Mouse (Mus musculus): ENCODE data around the gene Pabpn1. TPM values are rescaled to one million over a fixed set of nuclear protein-coding genes. Genes with fewer than 3 reads are reported as not detected.

Pabpn1 gene
- polyA plus RNA-seq, 1 experiment from 2014 or later, result 179 TPM

DNA sequence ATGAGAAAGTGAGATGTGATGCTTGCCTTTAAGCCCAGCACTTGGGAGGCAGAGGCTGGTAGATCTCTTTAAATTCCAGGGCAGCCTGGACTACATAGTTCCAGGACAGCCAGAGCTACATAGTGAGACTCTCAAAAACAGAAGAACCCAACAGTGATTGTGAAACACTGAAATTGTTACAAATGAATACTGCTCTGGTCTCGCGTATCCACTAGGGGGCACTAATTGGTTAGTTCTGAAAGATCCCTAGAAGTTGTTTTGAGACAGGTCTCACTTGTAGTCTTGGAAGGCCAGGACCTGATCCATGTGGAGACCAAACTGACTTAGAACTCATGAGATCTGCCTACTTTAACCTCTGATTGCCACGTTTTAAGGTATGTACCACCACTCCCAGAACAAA is 8.1 kb downstream of the Pabpn1 start:
- Histone ChIP-seq H3K9ac (ENCODE audit: low read length) (no peak overlapping the region), H3K27me3 (ENCODE audit: control insufficient read depth, insufficient read depth, low read length) (no peaks in the 10 kb centered on the region), H3K4me3 (ENCODE audit: low read depth, low read length) (no peak overlapping the region), H3K9me3 (ENCODE audit: control insufficient read depth, low read length) (no peaks in the 10 kb centered on the region), H3K4me2 (ENCODE audit: low read depth) (no peak overlapping the region), H3K27ac (ENCODE audit: low read depth, low read length) (no peak overlapping the region), H3K36me3 (ENCODE audit: control insufficient read depth, insufficient read depth, low read length) (peaks cover 11% of the 10 kb centered on the region), H3K4me1 (ENCODE audit: control insufficient read depth, insufficient read depth, low read length) (peaks cover 2% of the 10 kb centered on the region; the same call in 1 of the 2 replicates)
- ATAC-seq (ENCODE audit: insufficient read depth, low FRiP score, low TSS enrichment), result peak; percentile 33; the same call in 1 of the 2 replicates
- 0% methylated on average over 3 of the region's 3 CpGs for WGBS
- peak; percentile 66 for DNase-seq (ENCODE audit: low spot score)

DNA sequence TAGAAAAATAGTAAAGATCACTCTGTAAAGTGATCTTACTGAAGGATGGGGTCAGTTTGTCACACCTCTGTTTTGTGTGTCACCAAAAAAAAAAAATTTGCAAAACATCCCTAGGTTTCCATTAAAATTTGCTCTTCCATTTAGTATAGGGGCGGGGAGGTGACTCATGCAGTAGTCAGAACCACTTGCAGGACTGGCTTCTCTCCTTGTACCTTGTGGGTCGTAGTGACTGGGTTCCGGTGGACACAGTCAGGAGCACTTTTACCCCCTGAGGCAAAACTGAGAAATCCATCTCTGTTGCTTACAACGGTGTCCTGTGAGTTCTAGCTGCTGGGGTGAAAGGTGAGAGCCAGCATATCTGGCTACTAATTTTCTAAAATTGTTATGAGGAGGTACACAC is 11.3 kb downstream of the Pabpn1 start:
- Histone ChIP-seq H3K4me1 (ENCODE audit: control insufficient read depth, insufficient read depth, low read length) (no peaks in the 10 kb centered on the region), H3K4me2 (ENCODE audit: low read depth) (no peak overlapping the region), H3K9ac (ENCODE audit: low read length) (no peak overlapping the region), H3K27me3 (ENCODE audit: control insufficient read depth, insufficient read depth, low read length) (no peaks in the 10 kb centered on the region), H3K27ac (ENCODE audit: low read depth, low read length) (no peak overlapping the region), H3K9me3 (ENCODE audit: control insufficient read depth, low read length) (no peaks in the 10 kb centered on the region), H3K36me3 (ENCODE audit: control insufficient read depth, insufficient read depth, low read length) (peaks cover 8% of the 10 kb centered on the region), H3K4me3 (ENCODE audit: low read depth, low read length) (no peak overlapping the region)
- ATAC-seq (ENCODE audit: insufficient read depth, low FRiP score, low TSS enrichment) (no peak), DNase-seq (ENCODE audit: low spot score) (no peak)
- WGBS, result 98% methylated on average over 4 of the region's 4 CpGs

DNA sequence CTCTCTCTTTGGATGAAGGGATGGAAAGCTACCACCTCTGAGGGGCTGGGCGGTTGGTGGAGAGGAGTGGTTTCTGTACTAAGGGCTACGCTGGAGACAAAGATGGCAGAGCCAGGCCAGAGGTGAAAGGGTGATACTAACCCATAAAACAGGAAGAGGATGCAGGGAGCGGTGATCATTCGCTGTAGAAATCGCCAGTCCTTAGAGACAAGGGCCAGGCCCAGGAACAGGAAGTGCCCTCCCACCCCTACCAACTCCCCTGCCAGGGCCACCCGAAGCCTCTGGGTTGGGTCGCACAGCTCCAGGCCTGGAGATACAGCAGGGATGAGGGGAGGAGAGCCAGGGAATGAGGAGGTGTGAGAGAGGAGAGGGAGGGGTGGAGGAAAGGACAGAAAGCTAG is 16.4 kb downstream of the Pabpn1 start:
- peak overlapping the region; percentile 29; the same call in 1 of the 2 replicates for H3K9ac ChIP-seq (ENCODE audit: low read length)
- no peak overlapping the region for H3K4me2 ChIP-seq (ENCODE audit: low read depth)
- H3K27ac ChIP-seq (ENCODE audit: low read depth, low read length), result no peak overlapping the region
- DNase-seq (ENCODE audit: low spot score) (no peak), ATAC-seq (ENCODE audit: insufficient read depth, low FRiP score, low TSS enrichment) (no peak)
- no peaks in the 10 kb centered on the region for H3K27me3 ChIP-seq (ENCODE audit: control insufficient read depth, insufficient read depth, low read length)
- peaks cover 5% of the 10 kb centered on the region for H3K4me1 ChIP-seq (ENCODE audit: control insufficient read depth, insufficient read depth, low read length)
- peaks cover 10% of the 10 kb centered on the region for H3K36me3 ChIP-seq (ENCODE audit: control insufficient read depth, insufficient read depth, low read length)
- H3K9me3 ChIP-seq (ENCODE audit: control insufficient read depth, low read length), result no peaks in the 10 kb centered on the region
- WGBS, result 78% methylated on average over 7 of the region's 7 CpGs
- no peak overlapping the region for H3K4me3 ChIP-seq (ENCODE audit: low read depth, low read length)

DNA sequence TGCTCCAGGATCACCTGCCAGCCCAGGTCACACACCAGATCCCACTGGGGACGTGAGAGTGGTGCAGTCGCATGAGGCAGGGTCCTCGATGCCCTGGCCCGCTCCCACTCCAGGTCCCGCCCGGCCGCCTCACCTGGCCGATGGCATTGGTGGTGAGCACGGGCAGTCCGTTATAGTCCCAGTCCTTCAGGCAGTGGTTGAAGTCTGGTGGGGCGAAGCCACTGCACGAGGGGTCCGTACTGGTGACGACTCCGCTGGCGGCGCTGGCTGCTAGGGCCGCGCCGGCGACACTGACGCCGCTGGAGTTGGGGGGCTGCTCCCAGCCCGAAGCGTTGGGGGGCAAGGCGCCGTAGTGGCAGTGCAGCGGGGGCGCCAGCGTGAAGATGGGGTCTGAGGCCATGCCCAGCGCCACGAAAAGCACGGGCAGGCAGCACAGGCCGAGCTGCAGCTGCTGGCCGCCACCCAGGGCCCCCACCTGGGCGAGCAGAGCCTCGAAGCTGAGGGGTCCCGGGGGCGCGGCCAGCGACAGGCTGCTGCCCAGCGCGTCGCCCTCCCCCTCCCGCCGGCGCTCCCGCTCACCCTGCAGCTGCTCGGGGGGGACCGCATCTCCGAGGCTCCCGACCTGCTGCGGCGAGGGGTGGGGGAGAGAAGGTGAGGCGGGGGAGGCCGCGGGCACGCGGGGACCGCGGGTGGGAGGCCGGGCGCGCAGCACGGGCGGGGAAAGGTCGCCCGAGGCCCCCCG is 20.0 kb downstream of the Pabpn1 start:
- H3K4me3 ChIP-seq (ENCODE audit: low read depth, low read length), result peak overlapping the region; percentile 90
- DNase-seq (ENCODE audit: low spot score), result no peak
- WGBS, result 3% methylated on average over 54 of the region's 69 CpGs
- no peaks in the 10 kb centered on the region for H3K27me3 ChIP-seq (ENCODE audit: control insufficient read depth, insufficient read depth, low read length)
- no peaks in the 10 kb centered on the region for H3K9me3 ChIP-seq (ENCODE audit: control insufficient read depth, low read length)
- H3K36me3 ChIP-seq (ENCODE audit: control insufficient read depth, insufficient read depth, low read length), result peaks cover 7% of the 10 kb centered on the region; the same call in 1 of the 2 replicates
- peak overlapping the region; percentile 54 for H3K27ac ChIP-seq (ENCODE audit: low read depth, low read length)
- peak; percentile 68 for ATAC-seq (ENCODE audit: insufficient read depth, low FRiP score, low TSS enrichment)
- H3K9ac ChIP-seq (ENCODE audit: low read length), result peak overlapping the region; percentile 92
- H3K4me1 ChIP-seq (ENCODE audit: control insufficient read depth, insufficient read depth, low read length), result peaks cover 6% of the 10 kb centered on the region
- H3K4me2 ChIP-seq (ENCODE audit: low read depth), result peak overlapping the region; percentile 100

DNA sequence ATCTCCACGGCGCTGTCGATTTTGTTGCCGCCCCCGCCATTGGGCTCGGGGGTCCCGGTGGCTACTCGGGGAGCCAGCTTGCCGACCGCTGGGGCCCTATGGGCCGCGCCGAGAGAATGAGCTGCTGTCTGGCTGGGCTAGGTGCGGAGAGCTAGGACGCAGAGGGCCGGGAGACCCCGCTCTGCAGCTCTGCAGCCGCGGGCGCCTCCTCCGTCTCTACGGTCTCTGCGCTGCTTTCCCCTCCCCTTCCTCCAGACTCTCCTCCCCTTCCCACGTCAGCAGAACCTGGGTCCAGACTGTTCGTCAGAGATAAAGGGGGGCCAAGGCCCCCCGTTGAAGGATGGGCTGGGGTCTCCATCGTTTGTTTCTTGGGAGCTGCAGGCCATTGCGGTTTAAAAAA is 20.6 kb downstream of the Pabpn1 start, which contains the start of gene Slc22a17:
Slc22a17 (minus strand) TSS at position 247 of the 400 bp plus-strand sequence.
- H3K4me3 ChIP-seq (ENCODE audit: low read depth, low read length), result peak within 1 kb of the TSS; percentile 90
- peaks cover 6% of the 10 kb centered on the region for H3K4me1 ChIP-seq (ENCODE audit: control insufficient read depth, insufficient read depth, low read length)
- H3K27ac ChIP-seq (ENCODE audit: low read depth, low read length), result peak within 1 kb of the TSS; percentile 54
- ATAC-seq (ENCODE audit: insufficient read depth, low FRiP score, low TSS enrichment), result peak; percentile 89
- no peaks in the 10 kb centered on the region for H3K27me3 ChIP-seq (ENCODE audit: control insufficient read depth, insufficient read depth, low read length)
- WGBS, result under 1% methylated on average over 28 of the region's 28 CpGs
- peak; percentile 87 for DNase-seq (ENCODE audit: low spot score)
- peak within 1 kb of the TSS; percentile 100 for H3K4me2 ChIP-seq (ENCODE audit: low read depth)
- H3K36me3 ChIP-seq (ENCODE audit: control insufficient read depth, insufficient read depth, low read length), result peaks cover 7% of the 10 kb centered on the region; the same call in 1 of the 2 replicates
- peak within 1 kb of the TSS; percentile 92 for H3K9ac ChIP-seq (ENCODE audit: low read length)
- H3K9me3 ChIP-seq (ENCODE audit: control insufficient read depth, low read length), result no peaks in the 10 kb centered on the region

DNA sequence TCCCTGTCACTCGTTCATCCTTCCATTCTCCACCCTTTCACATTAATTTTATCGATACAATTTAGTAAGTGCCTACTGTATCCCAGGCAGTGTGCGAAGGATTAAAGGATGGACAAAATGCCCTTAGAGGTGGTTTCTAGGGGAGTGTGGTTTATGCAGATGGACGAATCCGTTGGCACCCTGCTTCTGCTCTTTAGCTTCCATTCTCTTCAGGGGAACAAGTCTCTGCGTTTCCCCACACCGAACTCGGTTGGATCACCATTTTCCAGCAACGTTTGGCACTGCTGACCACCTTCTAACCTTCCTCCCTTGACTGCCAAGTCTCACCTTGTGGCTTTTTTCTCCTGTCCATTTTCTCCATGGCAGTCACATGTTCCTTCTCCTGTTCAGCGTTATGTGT is 21.0 kb downstream of the Pabpn1 start:
- Histone ChIP-seq H3K27ac (ENCODE audit: low read depth, low read length) (peak overlapping the region; percentile 54), H3K9ac (ENCODE audit: low read length) (peak overlapping the region; percentile 92), H3K27me3 (ENCODE audit: control insufficient read depth, insufficient read depth, low read length) (no peaks in the 10 kb centered on the region), H3K4me3 (ENCODE audit: low read depth, low read length) (peak overlapping the region; percentile 90), H3K4me2 (ENCODE audit: low read depth) (peak overlapping the region; percentile 100), H3K36me3 (ENCODE audit: control insufficient read depth, insufficient read depth, low read length) (peaks cover 7% of the 10 kb centered on the region; the same call in 1 of the 2 replicates), H3K4me1 (ENCODE audit: control insufficient read depth, insufficient read depth, low read length) (peaks cover 6% of the 10 kb centered on the region), H3K9me3 (ENCODE audit: control insufficient read depth, low read length) (no peaks in the 10 kb centered on the region)
- whole genome bisulfite sequencing, result 17% methylated on average over 10 of the region's 10 CpGs
- DNase-seq (ENCODE audit: low spot score), result no peak
- no peak for ATAC-seq (ENCODE audit: insufficient read depth, low FRiP score, low TSS enrichment)

DNA sequence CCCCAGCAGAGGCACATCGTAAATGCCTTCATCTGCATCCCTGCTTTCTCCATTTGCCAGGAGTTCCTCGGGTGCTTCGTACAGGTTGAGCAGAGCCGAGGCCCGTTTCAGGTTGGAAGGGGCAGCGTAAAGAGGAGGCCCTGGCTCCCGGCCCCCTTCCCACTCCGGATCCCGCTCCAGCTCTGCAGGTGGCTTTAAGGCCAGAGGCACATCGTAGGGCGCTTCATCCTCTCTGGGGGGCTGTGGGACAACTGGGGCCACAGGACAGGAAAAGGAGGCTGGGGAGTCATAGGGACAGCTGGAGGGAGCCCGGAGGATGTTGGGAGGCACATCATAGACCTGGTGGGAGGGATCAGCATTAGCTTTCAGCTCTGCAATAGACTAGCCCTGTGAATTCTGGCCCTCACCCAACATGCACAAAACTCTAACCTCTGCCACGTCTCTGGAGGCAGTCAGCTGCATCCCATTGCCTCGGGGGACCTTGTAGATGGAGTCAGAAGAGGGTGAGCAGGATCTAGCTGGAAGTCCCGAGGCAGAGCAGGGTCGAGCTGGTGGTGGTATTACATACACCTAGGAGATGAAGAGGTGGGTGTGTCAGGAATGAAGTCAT is 27.9 kb downstream of the Pabpn1 start:
- H3K4me2 ChIP-seq (ENCODE audit: low read depth), result no peak overlapping the region
- WGBS, result 96% methylated on average over 16 of the region's 16 CpGs
- H3K4me3 ChIP-seq (ENCODE audit: low read depth, low read length), result no peak overlapping the region
- no peak overlapping the region for H3K9ac ChIP-seq (ENCODE audit: low read length)
- H3K9me3 ChIP-seq (ENCODE audit: control insufficient read depth, low read length), result 0 out of 2 replicates have a peak, but pooled peaks cover 2% of the 10 kb centered on the region
- H3K36me3 ChIP-seq (ENCODE audit: control insufficient read depth, insufficient read depth, low read length), result peaks cover 23% of the 10 kb centered on the region
- peaks cover 8% of the 10 kb centered on the region for H3K4me1 ChIP-seq (ENCODE audit: control insufficient read depth, insufficient read depth, low read length)
- no peak for DNase-seq (ENCODE audit: low spot score)
- no peaks in the 10 kb centered on the region for H3K27me3 ChIP-seq (ENCODE audit: control insufficient read depth, insufficient read depth, low read length)
- no peak overlapping the region for H3K27ac ChIP-seq (ENCODE audit: low read depth, low read length)
- no peak for ATAC-seq (ENCODE audit: insufficient read depth, low FRiP score, low TSS enrichment)

DNA sequence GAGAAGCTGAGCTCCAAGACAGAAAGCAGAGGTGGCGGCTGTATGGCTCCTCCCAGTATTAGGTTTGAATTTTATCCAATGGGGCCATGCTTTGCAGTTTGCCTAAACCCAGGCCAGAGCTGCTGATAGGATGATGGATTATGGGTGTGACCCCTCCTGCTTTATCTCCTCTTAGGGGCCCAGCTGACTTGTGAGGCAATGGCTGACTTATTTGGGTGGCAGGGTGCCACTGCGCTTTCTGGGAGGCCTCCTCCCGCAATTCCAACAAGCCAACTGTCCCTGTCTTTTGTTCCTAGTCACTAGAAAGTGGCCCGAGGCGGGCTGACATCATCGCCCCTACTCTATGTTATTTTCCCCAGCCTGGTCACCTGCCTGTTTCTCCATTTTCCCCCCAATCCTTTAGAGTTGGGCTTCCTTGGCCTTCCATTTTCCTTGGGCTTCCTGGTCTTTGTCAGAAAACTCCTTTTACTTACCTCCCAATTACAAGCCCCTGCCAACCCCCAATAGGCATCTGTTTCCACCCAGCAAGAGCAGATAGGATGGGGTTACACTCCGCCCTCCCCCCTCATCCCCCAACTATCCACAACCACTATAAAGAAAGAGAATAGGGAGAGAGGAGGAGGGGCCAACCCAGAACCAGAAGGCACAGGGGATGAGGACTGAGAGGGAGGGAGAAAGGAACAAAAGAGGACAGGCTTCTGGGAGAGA is 32.5 kb downstream of the Pabpn1 start:
- 8% methylated on average over 7 of the region's 7 CpGs for WGBS
- H3K36me3 ChIP-seq (ENCODE audit: control insufficient read depth, insufficient read depth, low read length), result peaks cover 13% of the 10 kb centered on the region

More for the DNA sequence above, 32.5 kb downstream of the Pabpn1 start:
- peak overlapping the region; percentile 95 for H3K4me2 ChIP-seq (ENCODE audit: low read depth)
- H3K4me3 ChIP-seq (ENCODE audit: low read depth, low read length), result peak overlapping the region; percentile 51
- peak; percentile 62 for ATAC-seq (ENCODE audit: insufficient read depth, low FRiP score, low TSS enrichment)
- peak overlapping the region; percentile 95 for H3K9ac ChIP-seq (ENCODE audit: low read length)
- H3K27ac ChIP-seq (ENCODE audit: low read depth, low read length), result peak overlapping the region; percentile 96
- H3K27me3 ChIP-seq (ENCODE audit: control insufficient read depth, insufficient read depth, low read length), result no peaks in the 10 kb centered on the region
- 0 out of 2 replicates have a peak, but pooled peaks cover 2% of the 10 kb centered on the region for H3K9me3 ChIP-seq (ENCODE audit: control insufficient read depth, low read length)
- peaks cover 24% of the 10 kb centered on the region for H3K4me1 ChIP-seq (ENCODE audit: control insufficient read depth, insufficient read depth, low read length)
- peak; percentile 59 for DNase-seq (ENCODE audit: low spot score)

Measured in neural tube, embryonic 11.5 days (tissue).